Mouse (Mus musculus) c-Kit-positive CD71-positive TER-119-positive erythroid progenitor cells, embryonic 14.5 days (primary cell): ENCODE data around the gene Ccdc157.
A peak's percentile ranks its signal among the peaks of the same experiment; 100 is the strongest.

ENCODE experiments used
- DNase-seq: peaks from one replicate; pipeline ENCODE4 v3.0.0-alpha.2; 2013; ENCODE audit warnings: low spot score

The Ccdc157 gene

GRCm38 (mm10) chr11:4182061-4182460 is 22.0 kb upstream of the Ccdc157 start:
- DNase-seq, result no peak

- no peak for DNase-seq
Measured at GRCm38 (mm10) chr11:4177716-4178115, 17.6 kb upstream of the Ccdc157 start.

GRCm38 (mm10) chr11:4174586-4174985 is 14.5 kb upstream of the Ccdc157 start:
- no peak for DNase-seq

GRCm38 (mm10) chr11:4166467-4167090 is 6.5 kb upstream of the Ccdc157 start:
- DNase-seq, result no peak

DNA sequence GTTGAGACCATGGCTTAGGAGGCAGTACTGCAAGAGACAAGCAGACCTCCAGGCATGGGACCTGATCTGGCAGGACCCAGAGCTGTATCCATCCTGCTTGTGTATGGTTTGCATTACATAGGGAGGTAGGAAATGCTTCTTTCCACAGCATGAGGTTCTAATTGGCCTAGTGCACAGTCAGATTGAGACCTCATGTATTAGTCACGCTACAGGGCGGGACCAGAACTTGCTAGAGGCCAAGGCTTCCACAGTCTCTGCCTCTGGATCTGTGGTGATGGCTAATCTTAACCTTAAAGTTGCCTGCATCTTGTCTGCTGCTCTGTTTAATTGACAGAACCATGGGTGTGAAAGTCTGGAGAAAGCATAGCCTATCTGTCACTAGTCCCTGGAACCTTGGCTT is 4.6 kb upstream of the Ccdc157 start:
- no peak for DNase-seq

GRCm38 (mm10) chr11:4160758-4161480 is 826 bp upstream of the Ccdc157 start:
- DNase-seq, result peak; percentile 21

- no peak for DNase-seq
Measured at GRCm38 (mm10) chr11:4158676-4159075, 1.4 kb downstream of the Ccdc157 start.

DNA sequence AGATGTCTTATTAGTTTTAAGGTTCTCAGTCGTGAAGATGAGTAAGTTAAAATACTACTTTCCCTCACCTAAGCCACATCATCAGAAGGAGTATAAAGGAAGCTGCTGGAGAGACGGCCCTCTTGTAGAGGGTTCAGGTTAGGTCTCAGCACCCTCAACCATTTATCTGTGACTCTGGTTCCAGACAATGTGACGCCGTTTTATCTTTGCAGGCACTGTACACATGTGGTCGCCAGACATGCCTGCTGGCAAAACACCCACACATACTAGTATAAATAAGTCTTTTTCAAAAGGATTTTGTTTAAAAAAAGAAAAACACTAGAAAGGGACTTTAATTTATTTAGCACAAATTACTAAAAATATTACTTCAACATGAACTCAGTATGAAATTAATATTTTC is 4.5 kb downstream of the Ccdc157 start:
- DNase-seq, result peak; percentile 36

DNA sequence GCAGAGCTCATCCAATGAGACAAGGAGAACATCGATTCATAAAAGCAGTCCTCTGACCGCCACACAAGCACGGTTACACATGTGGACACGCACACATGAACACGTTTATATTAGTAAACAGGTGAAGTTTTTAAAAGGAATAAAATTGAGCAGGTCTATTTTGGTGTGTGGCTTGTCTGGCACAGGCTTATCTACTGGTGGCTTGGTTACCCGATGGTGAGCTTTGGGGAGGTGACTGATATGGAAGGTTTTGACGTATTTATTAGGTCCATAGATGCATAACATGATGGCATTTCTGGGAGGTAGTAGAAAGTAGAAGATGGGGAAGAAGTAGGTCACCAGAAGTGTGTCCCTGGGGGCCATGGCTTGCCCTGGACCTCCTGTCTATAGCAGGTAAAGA is 6.4 kb downstream of the Ccdc157 start:
- no peak for DNase-seq

- DNase-seq, result no peak
Measured at GRCm38 (mm10) chr11:4149886-4150285, 10.2 kb downstream of the Ccdc157 start.

- DNase-seq, result no peak
Measured at GRCm38 (mm10) chr11:4148536-4149156, 11.4 kb downstream of the Ccdc157 start.

DNA sequence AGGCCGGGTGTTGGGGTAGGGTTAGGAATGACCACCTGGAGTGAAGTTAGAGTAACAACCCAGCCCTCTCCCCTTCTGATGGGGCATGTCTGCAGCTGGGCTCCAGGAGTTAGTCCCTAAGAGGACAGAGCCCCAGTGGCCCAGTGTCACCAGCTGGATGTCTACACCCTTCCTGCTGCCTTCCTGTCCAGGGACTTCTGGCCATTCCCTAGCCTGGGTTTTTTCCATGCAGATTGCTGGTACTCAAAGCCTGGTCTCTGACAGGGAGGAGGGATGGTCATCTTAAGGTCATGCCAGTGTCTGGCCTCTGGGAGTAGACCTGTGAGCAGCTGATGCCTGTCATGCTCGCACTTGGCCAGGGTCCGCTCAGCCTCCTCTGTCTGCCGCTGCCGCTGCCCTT is 12.0 kb downstream of the Ccdc157 start:
- DNase-seq, result no peak

DNA sequence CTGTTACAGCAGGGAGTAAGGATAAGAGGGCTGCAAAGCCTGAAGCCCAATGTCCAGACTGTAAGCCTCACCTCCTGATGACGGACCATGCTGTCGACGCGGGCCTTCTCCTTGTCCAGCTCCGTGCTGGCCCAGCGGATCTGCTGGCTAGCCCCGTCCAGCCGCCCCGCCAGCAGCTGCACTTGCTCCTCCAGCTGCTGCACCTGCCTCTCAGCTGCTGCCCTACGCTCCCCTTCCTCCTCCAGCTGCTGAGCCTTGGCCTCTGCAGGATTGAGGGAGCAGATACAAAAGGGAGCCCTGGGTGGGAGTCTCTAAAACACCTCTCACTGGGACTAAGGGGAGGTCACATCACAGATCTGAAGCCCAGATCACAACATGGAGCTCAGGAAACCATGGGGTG is 13.0 kb downstream of the Ccdc157 start:
- no peak for DNase-seq

DNA sequence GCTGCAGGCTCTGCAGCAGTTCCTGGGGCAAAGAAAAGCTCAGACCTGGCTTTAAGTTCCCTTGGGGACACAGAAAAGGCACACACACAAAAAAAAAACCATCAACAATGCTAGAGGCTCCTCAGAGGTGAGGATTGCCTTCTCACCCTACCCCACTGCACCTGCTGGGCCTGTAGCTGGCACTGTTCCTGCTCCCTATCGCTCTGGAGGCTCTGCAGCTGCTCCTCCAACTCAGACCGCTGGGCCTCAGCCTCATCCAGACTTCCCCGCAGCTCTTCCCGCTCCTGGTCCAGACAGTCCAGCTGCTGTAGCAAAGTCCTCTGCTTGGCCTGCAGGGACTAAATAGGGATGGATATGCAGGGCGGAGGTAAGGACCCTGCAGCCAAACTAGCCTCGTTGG is 13.7 kb downstream of the Ccdc157 start:
- DNase-seq, result no peak

- no peak for DNase-seq
Measured at GRCm38 (mm10) chr11:4143281-4144062, 16.6 kb downstream of the Ccdc157 start.

DNA sequence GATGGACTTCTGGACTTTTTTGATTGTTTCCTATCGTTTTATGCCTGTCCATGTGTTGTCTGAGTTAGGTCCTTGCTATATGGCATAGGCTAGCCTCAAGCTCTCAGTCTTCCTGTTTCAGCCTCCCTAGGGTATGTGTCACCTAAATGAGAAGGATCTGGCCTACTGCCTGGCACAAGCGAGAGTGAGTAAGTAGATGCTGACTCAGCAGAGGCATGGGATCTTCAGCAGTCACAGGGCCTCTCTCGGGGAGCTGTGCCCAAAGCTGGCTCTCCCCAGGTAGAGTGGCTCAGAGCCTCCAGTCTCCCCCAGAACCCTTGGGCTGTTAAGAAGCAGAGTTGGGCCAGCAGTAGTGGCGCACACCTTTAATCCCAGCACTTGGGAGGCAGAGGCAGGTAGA is 17.7 kb downstream of the Ccdc157 start:
- DNase-seq, result no peak

- no peak for DNase-seq
Measured at GRCm38 (mm10) chr11:4141505-4141904, 18.6 kb downstream of the Ccdc157 start.

- DNase-seq, result no peak
Measured at GRCm38 (mm10) chr11:4138964-4139363, 21.1 kb downstream of the Ccdc157 start.

- peak; percentile 94 for DNase-seq
Measured at GRCm38 (mm10) chr11:4134986-4135935, 24.8 kb downstream of the Ccdc157 start, which contains the start of gene Rnf215. Gene Rnf215, plus strand, starts transcription at chr11:4135202.

- DNase-seq, result no peak
Measured at GRCm38 (mm10) chr11:4134400-4134799, 25.7 kb downstream of the Ccdc157 start.

GRCm38 (mm10) chr11:4133450-4133849 is 26.6 kb downstream of the Ccdc157 start:
- peak; percentile 42 for DNase-seq
